Mouse (Mus musculus) induced T-regulatory cell, adult 2 months (primary cell): ENCODE results near the gene Hgd.
"Not testable (repeated sequence)": the region's sequence is repeated elsewhere in the genome, so short reads cannot be mapped to it uniquely, and the experiment has no call there.

Experiments
- DNase-seq: peaks from one replicate; pipeline ENCODE4 v3.0.0-alpha.2; 2012; ENCODE audit warnings: low read depth

The Hgd gene

DNA sequence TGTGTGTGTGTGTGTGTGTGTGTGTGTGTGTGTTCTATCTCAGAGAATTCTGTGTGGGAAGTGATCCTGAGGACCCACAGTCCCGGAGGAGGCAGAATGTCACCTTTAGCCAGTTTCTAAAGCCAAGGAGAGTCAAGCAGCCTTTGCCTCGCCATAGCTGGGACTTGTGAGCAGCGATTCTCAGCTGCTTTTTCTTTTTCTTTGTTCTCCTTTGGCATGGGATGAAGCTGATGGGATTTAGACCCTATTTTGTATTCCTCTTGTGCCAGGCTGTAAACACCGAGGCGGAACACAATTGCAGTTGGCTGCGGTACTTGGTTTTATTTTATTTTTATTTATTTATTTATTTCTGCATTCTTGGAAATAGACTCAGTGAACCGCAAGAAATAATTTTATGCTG lies 49.1 kb downstream of the Hgd start:
- DNase-seq, result no peak

DNA sequence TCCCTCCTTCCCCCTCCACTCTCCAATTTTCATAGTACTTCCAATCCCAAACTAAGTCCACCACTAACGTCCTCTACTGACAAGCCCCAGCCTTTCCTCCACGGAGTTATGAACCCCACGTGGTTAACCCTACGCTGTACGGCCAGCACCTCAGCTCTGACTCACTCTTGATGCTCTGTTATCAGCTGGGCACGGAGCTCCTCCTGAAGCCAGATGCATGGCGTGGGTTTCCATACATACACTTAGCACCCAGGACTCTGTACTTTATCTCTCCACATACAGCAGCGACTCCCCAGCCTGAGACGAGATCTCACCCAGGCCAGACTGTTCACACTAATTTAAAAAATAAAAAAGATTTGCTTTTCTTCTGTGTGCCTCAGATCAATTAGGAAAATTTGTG lies 54.6 kb downstream of the Hgd start:
- DNase-seq, result no peak

DNA sequence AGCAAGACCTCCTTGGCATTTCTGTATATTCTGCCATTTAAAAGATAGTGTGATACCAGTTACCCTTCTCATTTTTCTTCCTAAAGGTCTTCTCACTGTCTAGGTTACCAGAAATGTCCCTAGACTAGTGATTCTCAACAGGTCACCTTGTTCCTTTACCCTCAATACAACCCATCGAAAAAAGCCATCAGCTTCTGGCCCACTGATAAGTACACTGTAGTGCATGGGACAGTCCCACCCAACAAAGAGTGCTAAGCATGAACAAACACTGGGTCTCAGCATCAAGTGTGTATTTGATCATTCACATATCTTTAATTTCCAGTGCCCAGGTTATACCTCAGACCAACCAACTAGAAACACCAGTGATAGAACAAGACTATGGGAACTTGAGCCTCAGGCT lies 55.1 kb downstream of the Hgd start:
- no peak for DNase-seq

DNA sequence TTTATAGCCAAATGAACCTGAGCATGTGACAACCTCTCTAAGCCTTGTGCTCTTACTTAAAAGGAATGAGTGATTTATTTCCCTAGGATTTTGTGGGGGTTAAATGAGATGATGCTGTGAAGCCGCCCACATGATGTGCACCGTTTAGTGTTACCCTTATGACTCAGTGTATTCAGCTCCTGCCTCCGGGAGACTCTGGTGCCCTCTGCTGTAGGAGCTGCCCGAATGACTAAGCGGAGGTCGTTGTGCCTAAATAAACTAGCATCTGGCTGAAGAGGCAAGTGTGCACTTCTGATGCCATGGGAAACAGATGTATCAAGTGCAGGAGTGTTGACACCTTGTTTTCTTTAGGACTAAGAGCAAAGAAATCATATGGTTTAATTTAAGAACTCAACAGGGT lies 56.2 kb downstream of the Hgd start:
- DNase-seq, result no peak

DNA sequence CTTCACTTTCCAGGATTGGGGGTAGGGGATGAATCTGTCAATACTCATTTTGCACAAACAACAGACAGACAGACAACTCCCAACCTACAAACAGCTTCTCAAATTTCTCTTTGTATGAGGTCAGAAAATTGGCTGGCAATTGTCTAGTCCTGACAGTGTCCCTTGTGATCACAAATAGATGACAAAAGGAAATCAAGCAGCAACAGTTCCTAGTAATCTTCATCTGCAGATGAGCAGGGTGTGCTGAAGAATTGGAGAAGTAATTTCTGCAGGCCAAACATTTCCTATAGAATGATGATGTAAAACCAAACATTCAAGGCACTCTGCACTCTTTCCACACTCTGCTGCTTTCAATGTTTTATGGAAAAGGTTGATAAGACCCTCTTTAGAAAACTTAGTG lies 57.8 kb downstream of the Hgd start:
- DNase-seq, result no peak

DNA sequence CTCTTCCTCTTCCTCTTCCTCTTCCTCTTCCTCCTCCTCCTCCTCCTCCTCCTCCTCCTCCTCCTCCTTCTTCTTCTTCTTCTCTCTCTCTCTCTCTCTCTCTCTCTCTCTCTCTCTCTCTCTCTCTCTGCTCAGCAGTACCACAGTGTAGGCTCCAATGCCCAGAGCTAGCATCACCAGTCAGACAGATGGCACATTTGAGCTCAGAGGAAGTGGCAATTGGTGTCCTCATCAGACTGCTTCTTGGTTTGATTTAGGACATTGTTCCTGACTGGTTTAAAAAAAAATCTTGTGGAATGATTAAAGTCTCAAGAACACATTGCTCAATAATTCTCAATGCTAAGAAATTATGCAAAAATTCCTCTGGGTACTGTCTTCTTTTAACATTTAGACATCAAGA lies 60.6 kb downstream of the Hgd start:
- not testable (repeated sequence) for DNase-seq

DNA sequence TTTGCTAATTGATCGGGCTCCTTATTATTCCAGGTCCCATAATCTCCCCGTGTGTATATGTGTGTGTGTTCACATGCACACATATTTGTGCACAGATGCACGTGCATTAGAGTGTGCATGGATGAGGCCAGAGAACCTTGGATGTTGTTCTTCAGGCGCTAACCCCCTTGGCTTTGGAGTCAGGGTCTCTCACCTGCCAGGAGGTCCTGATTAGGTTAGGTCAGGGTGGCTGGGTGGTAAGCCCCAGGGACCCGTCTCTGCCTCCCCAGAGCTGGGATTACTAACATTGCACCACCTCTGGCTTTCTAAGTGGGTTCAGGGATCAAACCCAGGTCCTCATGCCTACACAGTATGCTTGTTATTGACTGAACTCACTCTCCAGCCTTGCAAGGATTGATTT lies 64.5 kb downstream of the Hgd start:
- no peak for DNase-seq

DNA sequence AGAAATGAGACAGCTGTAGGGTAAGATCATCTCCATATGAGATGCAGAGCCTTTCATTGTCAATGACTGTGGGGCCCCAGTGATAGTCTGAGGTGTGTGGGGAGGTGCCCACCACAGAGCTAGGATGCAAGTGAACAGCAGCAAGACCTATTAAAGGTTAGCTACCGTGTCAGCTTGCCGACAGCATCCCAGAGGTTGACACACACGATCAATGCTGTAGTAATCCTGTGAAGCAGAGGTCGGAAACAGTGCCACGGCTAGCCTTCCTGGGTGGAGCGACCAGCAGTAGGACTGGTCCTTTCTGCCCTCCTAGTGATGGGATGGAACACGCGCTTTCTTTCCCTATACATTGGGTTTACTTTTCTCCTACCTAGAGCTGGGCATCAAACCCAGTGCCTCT lies 65.3 kb downstream of the Hgd start:
- DNase-seq, result no peak

DNA sequence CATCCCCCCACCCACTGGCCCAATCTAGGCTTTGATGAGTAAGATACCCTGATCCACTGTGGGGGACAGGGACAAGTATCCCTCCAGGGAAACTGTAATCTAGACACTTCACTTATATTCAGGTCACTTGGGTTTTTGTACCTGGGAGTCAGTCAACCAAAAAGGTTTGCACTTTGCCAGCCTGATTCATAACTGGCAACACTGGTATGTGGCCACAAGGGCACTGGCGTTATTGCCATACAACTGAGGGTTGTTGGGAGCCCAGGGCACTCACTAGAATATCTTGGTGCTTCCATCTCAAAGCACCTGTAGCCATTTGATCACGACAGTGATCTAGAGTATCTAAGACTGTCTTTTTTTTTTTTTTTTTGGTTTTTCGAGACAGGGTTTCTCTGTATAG lies 65.8 kb downstream of the Hgd start:
- DNase-seq, result no peak

DNA sequence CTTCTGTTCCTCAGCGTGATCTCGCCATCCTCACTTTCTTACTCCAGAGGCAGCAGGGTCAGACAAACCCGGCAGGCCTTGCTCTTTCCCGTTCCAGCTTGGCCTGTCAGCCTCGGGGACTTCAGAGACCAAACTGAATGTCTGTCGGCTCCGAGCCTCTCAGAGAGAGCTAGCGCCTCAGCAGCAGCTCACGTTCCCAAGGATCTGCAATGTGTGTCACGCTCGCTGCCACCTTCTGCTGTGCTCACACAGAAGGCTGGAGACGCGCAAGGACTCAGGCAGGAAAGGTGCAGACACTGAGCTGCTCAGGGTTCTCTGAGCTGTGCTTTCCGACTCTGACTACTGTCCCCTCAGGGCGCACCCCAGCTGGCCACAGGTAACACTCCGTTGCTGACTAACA lies 67.1 kb downstream of the Hgd start:
- no peak for DNase-seq

DNA sequence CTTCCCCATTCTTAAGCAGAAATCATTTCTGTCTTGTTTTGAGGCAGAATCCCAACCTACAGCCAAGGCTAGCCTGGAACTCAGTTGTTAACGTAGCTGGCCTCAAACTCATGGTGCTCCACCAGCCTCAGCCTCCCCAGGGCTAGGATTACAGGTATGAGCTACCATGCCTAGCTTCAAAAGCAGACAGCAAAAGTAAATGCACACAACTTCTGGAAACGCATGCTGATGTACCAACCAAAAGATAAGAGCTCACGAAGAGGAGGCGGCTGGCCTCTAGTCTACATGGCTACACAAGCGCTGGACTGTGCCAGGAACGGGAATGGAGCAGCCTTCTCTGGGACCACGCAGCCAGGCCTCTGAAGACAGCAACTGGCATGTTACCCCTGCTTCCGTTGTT lies 68.0 kb downstream of the Hgd start:
- DNase-seq, result no peak

DNA sequence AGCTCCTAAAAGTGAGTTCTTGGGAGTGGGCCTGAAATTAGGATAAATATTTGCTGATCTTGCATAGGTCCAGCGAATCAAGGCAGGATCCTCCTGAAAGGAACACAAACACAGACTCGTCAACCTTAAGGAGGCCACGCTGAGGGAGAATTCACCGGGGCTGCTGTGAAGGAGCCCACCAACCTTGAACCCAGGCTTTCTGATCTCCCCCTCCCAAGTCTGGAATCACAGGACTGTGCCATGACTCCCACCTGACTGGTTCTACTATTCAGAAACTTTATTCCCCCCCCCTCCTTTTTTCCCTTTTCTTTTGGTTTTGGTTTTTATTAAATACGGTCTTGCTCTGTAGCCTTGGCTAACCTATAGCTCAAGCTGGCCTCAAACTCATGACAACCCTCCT lies 69.1 kb downstream of the Hgd start:
- no peak for DNase-seq

DNA sequence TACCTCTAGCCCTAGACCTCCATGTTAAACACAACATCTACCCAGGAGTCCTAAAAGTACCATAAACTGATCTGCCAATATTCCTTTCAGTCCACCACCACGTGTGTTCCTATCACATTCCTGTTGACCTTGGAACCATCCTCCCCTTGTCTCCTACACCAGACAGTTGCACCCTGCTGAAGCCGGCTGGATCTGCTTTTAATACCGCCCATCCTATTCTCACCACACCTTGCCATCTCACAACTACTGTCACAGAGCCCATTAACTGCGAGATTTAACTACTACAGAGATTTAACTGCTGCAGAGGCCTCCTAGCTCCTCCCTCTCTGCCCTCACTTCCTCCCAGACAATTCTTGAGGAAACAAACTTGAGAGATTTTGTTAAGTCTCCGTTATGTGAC lies 71.5 kb downstream of the Hgd start:
- peak; percentile 20 for DNase-seq

DNA sequence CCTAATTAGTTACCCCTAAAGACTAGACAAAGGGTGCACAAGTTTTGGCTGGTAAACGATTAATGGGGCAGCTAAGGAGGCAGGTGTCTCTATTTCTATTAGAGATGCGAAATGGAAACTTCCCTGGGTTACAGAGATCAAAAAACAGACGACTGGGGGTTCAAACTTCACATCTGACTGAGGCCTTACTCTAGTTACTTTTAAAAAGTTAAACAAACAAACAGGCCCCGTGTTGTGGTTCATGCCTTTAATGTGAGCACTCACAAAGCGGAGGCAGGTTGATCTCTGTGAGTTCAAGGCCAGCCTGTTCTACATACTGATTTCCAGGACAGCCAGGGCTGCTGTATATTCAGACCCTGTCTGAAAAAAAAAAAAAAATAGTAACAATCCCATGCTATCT lies 72.7 kb downstream of the Hgd start:
- no peak for DNase-seq

DNA sequence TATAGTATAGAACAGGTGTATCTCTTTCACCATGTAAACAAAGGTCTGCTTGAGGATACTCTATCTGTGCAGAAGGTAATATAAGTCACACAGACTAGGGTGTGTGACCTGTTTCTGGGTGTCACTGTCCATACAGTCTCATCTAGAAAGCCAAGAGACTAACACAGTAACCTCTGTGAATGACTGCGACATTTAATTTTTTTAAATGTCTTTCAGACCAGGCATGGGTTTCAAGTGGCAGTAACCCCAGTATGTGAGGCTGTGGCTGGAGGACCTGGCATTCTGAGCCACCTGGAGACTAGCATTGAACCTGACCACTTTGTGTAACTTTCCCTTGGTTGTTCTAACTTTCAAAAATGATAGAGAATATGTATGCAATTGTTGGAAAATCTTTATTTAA lies 73.1 kb downstream of the Hgd start:
- peak; percentile 10 for DNase-seq

DNA sequence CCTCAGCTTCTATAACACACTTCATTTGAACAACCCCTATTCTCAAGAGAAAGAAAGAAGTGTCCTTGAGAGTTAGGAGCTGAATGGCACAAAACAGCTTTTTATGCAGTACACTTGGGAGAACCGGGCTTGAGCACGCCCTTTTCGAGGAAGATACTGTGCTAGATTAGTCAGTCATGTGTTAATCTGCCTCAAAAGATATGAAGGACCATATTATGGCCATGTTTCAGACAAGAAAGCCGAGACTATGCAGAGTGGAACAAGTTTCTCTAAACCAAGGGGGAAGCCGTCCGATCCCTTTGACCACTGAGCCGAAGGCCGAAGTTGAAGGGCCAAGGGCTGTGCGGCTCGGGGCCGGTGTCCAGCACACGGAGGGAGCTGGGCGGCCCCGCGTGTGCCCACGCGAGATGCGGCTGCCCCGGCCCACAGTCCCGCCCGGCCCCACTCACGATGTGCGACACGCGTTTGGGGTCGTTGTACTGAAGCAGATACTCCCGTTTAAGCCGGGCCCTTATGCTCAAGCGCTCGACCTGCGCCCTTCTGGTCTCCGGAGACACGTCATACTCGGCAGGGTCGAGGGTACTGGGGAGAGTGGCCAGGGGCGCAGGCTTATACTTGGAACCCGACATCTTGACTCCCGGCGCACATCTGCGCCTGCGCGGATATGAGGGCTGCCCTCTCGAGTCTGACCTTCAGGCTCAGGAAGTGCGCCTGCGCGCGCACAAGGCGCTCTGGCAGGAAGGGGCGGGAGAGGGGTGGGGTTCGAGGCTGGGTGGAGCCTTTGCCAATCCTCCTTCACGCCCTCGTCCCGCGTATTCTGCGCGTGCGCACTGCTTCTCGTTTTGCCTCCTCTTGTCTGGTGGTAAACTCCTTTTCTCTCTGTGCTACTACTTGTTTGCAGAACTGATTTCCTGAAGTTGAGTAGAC lies 74.0 kb downstream of the Hgd start, which contains the start of gene Ndufb4:
Ndufb4 (minus strand) TSS at position 723 of the 927 bp plus-strand sequence.
- peak; percentile 99 for DNase-seq

DNA sequence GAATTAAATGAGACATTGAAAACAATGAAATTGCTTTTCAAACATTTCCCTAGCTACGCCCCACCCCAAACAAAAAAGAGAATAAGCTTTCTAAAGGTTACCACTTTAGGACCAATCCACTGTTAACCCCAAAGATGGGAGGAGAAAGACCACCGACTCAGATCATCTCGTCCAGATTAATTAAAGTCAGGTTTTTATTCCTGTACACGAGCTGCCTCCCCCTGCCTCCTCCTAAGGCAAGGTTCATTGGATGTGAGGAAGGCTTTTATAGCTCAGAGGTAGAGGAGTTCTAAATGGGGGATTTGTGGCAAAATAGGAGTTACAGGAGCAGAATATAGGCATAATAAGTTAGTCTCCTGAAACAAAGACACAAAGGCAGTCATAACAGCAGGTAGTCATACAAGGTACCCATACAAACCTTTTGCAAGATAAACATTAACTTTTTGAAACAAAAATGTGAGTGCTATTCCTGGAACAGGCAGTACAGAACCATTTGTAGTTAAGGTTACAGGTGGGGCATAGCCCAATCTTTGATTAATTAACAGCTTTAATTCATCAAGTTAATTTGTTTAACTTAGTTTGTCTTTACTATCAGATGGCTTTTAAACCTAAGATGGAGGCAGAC lies 75.0 kb downstream of the Hgd start:
- DNase-seq, result no peak

DNA sequence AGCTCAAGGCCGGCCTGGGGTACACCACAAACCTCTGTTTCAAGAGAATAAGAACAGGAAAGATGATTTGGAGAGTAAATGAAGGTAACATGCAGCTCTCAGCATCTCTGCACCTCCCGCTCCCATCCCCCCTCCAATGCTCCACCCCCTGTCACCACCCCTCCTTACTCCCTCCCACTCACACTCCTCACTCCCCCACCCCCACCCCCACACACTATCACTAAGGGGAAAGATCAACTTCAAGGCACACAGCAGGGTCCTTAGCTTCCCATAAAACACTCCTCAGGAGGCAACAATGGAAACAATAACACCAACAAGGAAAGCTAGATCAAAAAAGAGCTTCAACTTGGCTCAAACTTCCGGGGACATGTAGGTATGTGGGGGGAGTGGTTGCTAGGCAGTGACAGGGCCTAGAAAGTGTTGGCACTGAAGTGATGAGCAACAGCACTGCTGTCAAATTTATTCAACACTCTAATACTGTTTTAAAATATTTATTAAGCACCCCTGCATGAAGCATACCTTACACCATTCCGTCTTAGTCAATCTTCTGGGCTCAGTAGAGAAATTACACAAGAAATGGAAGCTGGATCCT lies 75.9 kb downstream of the Hgd start:
- no peak for DNase-seq

DNA sequence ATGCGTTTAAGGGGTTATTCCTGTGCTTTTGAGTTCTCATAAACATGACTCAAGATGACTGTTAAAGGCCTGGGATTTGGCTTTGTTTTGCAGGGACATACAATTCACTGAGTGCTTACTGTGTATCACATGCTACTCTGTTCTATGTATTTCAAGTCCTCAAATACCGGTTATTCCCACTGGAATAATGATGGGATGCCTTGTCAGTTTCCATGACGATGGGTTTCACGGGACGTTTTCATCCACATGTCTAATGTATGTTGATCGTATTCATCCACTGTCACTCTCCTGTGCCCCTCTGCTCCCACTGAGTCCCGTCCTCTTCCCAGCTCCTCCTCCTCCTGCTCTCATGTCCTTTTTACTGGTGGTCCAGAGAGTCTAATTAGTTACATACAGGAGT lies 76.8 kb downstream of the Hgd start:
- DNase-seq, result no peak

DNA sequence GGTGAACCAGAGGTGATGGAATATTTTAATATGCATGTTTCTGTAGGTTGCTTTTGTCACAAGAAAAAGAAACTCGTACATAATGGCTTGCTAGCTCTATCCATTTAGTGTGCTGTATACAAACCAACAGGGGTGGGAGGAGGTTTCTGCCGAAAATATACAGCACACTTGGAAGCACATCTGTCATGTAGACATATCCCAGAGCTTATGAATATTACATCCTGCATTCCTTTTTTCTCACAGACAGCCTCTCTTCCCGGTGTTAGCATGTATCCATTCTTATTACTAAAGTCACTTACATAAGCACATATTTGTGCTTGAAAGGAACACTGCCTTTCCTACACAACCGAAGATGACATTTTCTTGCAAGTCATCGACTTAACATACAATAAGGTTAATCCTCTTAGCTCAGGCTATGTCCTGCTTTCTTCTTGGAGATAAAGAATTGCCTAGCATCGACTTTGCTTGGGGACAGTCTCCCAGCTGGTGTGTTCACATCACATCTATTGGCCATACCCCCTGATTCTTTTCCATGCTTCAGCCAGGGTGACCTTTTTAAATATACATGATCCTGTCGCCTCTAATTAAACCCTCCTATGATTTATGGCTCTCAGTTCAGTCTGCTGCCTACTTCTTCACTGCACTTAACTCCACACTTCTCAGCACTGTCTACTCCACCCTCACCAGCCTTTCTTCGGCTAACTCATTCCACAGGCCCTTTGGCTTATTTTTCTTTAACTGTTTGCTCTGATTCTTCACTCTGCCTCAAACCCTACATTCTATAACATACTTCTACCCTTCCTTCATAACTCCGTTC lies 83.9 kb downstream of the Hgd start:
- DNase-seq, result no peak

DNA sequence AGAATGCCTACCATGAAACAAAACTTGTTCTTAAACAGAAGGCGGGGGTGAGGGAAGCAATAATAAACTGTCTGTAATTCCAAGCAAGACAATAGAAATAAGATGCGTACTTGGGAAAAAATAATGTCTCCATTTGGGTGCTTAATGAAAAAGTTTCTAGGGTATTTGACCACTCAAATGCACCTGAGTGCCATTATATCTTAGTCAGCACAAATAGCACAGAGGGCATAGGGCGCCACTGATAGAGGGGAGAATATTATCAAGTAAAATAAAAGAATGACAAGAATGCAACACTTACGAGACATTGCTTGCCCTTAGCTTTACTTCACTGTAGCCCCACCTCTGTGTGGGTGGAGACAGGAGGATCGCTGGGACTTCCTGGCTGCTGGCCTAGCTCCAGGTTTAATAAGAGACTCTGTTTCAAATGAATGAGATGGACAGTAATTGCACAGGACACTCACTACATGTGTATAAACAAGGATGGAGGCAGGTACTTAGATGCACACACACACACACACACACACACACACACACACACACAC lies 85.5 kb downstream of the Hgd start:
- DNase-seq, result no peak

DNA sequence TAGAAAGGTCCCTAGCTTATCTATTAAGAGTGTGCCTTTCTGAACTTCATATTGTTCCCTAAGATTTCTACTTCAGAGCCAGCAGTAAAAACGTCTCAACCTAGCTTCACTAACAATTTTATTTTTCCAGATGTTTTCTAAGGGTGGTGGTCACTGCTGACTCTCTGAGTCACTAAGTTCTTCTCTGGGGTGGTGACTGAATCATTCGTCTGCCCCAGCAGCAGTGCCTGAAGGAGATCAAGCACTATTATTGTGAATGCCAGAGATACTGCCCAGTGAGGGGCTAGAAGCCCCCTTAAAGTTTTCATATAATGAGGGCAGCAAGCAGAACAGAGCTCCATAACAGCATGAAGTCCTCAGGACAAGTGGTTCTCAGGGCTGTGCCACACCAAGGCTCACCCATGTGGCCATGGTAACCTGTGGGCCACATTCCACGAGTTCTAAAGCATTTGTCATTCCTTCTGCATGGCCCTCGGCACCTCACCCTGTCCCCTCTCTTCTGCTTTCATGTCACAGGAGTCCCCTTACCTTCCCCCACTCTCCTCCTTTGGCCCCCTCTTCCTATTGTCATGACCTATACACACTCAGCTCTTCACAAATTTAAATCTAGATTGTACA lies 90.8 kb downstream of the Hgd start:
- DNase-seq, result no peak
